Mouse (Mus musculus): Measurements from ENCODE around the gene Ptprcap.

Gene Ptprcap

GRCm38 (mm10) chr19:4194776-4195650, 41.6 kb downstream of the Ptprcap start:
- DNase-seq (ENCODE audit: low spot score), result no peak

GRCm38 (mm10) chr19:4196048-4196447, 42.6 kb downstream of the Ptprcap start:
- no peak for DNase-seq (ENCODE audit: low spot score)

GRCm38 (mm10) chr19:4196548-4196947, 43.1 kb downstream of the Ptprcap start:
- DNase-seq (ENCODE audit: low spot score), result no peak

GRCm38 (mm10) chr19:4197180-4197579, 43.8 kb downstream of the Ptprcap start:
- DNase-seq (ENCODE audit: low spot score), result no peak

GRCm38 (mm10) chr19:4201291-4201909, 48.0 kb downstream of the Ptprcap start, which contains the start of gene Rad9a:
Gene Rad9a, minus strand, starts transcription at chr19:4201662.
- peak; percentile 93 for DNase-seq (ENCODE audit: low spot score)

GRCm38 (mm10) chr19:4202149-4202548, 48.7 kb downstream of the Ptprcap start:
- DNase-seq (ENCODE audit: low spot score), result no peak

- DNase-seq (ENCODE audit: low spot score), result no peak
These were observed 49.7 kb downstream of the Ptprcap start for GRCm38 (mm10) chr19:4203148-4203547.

GRCm38 (mm10) chr19:4203604-4204326, 50.4 kb downstream of the Ptprcap start:
- no peak for DNase-seq (ENCODE audit: low spot score)

GRCm38 (mm10) chr19:4204889-4205288, 51.5 kb downstream of the Ptprcap start:
- no peak for DNase-seq (ENCODE audit: low spot score)
